Mouse (Mus musculus) heart, embryonic 13.5 days (tissue): ENCODE measurements at regions not wholly inside any gene's neighbourhood (a gene's known extent, or its start where the extent isn't known, plus 50 kb on each side); places are given as distances from the start of the nearest gene placed in this dataset.

Source experiments
- ATAC-seq: fragments of 200-750 bp; cut with Nextera tagmentation; 2 replicates; pipeline ENCODE4 v1.8.0; 2017; ENCODE audit warnings: moderate TSS enrichment; ENCODE audit not compliant: insufficient number of reproducible peaks, low FRiP score, low TSS enrichment; ENCODE audit errors: extremely low read depth
- H3K27ac ChIP-seq: fragments of 300-500 bp; sonication (generic); replicated peaks from 2 replicates; pipeline ENCODE4 v1.5.1; 2015; ENCODE audit warnings: moderate library complexity, mild to moderate bottlenecking, inconsistent platforms
- H3K27me3 ChIP-seq: fragments of 300-500 bp; sonication (generic); replicated peaks from 2 replicates; pipeline ENCODE4 v1.6.1; 2015; ENCODE audit warnings: mild to moderate bottlenecking, inconsistent platforms
- H3K36me3 ChIP-seq: fragments of 300-500 bp; sonication (generic); 2 replicates; pipeline ENCODE4 v1.6.1; 2015; ENCODE audit warnings: mild to moderate bottlenecking, inconsistent platforms
- H3K4me1 ChIP-seq: fragments of 300-500 bp; sonication (generic); 2 replicates; pipeline ENCODE4 v1.6.1; 2015; ENCODE audit warnings: inconsistent platforms
- H3K4me2 ChIP-seq: fragments of 300-500 bp; sonication (generic); 2 replicates; pipeline ENCODE4 v1.6.1; 2015; ENCODE audit warnings: inconsistent platforms, mild to moderate bottlenecking, moderate library complexity
- H3K4me3 ChIP-seq: fragments of 300-500 bp; sonication (generic); 2 replicates; pipeline ENCODE4 v1.5.1; 2015; ENCODE audit warnings: moderate library complexity, mild to moderate bottlenecking, inconsistent platforms
- H3K9ac ChIP-seq: fragments of 300-500 bp; sonication (generic); 2 replicates; pipeline ENCODE4 v1.6.1; 2015; ENCODE audit warnings: inconsistent platforms, mild to moderate bottlenecking, moderate library complexity
- H3K9me3 ChIP-seq: fragments of 300-500 bp; sonication (generic); 2 replicates; pipeline ENCODE4 v1.6.1; 2016; ENCODE audit warnings: inconsistent platforms
- WGBS: fragments of 180-500 bp; shearing (Covaris S2); methylation state at CpG from one replicate; pipeline ENCODE4 v1.1.7; 2015; ENCODE audit warnings: mixed read lengths; 5-methylcytosine and 5-hydroxymethylcytosine counted together

DNA sequence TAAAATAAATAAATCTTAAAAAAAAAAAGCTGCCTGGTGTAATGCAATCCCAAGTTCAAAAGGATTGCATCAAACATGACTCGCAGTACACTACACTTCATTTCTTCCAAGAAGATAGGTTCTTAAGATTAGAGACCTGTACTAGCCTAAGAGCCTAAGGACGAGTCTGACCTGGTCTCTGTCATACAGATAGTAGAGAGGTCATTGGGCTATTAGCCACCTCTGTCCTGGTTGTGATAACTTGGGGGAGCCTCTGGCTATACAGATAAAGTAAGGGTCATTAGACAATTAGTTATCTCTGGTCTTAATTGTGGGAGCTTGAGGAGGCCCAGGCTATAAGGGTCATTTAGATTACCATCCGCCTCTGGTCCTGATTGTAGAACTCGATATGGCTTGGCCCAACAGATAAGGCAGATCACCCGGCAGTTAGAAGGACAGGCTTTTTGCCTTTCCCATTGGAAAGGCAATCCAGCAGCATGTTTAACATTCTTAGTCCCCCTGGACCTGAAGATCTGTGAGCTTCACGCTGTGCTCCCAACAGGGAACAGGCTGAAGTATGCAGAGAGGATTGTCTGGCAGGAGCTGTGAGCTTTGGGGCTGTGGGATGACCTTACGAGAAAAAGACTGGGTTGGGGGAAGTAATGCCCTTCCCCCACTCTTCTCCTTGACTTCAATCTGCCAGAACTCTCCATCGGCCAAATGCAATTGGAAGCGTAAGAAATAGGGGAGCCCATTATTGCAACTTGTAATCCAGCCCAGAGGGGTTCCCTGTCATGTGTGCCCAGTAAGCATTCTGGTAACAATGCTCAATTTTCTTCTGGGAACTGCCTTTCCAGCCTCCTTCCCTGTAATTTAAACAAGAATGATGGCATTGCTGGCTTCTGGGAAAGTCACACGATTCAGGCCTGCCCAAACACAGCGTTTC, 199.0 kb upstream of the Jmjd1c start:
- ATAC-seq, result no peak
- no peak overlapping the region for H3K9ac ChIP-seq

GRCm38 (mm10) chr10:66899724-66900123, 196.2 kb upstream of the Jmjd1c start:
- Histone ChIP-seq H3K9me3 (no peaks in the 10 kb centered on the region), H3K4me2 (no peak overlapping the region), H3K9ac (no peak overlapping the region), H3K36me3 (no peaks in the 10 kb centered on the region), H3K27ac (no peak overlapping the region), H3K4me1 (peaks cover 26% of the 10 kb centered on the region), H3K4me3 (no peak overlapping the region), H3K27me3 (no peaks in the 10 kb centered on the region)
- WGBS, result 78% methylated on average over 5 of the region's 5 CpGs
- ATAC-seq, result no peak

More for the DNA sequence above, 199.0 kb upstream of the Jmjd1c start:
- no peaks in the 10 kb centered on the region for H3K36me3 ChIP-seq
- H3K9me3 ChIP-seq, result no peaks in the 10 kb centered on the region
- no peak overlapping the region for H3K4me2 ChIP-seq
- 30% methylated on average over 11 of the region's 11 CpGs for WGBS
- H3K27me3 ChIP-seq, result no peaks in the 10 kb centered on the region
- H3K4me1 ChIP-seq, result peaks cover 17% of the 10 kb centered on the region
- no peak overlapping the region for H3K4me3 ChIP-seq
- no peak overlapping the region for H3K27ac ChIP-seq

DNA sequence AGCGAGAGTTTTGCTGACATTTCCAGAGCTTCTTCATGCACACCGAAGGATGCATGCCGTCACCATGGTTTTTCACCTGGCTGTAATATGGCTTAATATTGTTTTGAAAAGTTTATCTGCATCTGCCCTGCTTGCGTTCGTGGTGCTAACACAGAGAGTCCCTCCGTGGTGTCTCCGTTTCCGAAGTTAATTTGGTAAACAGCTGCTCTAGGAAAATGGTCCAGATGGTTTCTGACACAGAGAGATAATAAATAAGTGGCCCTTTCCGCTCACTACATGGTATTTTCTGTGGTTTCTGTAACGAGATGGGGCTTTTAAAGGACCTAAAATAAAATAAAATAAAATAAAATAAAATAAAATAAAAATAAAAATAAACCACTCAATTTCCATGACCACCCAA, 195.1 kb upstream of the Jmjd1c start:
- WGBS, result 69% methylated on average over 10 of the region's 10 CpGs

DNA sequence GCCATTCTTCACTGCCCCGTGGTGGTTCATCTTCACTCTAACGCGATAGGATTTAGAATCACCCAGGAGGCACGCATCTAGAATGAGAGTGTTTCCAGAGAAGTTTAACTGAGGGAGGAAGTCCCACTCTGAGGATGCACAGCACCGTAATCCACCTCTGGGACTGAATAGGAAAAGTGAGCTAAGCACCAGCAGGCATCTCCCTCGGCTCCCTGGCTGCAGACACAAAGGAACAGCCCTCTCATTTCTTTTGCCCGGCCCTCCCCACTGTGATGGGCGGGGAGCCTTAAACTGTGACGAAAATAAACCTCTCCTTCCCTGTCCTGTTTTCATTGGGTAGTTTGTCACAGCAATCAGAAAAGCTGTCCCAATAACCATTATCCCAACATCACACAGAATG, 194.1 kb upstream of the Jmjd1c start:
- no peak for ATAC-seq
- peak overlapping the region; percentile 76 for H3K9ac ChIP-seq
- H3K27ac ChIP-seq, result no peak overlapping the region

More for the DNA sequence above, 195.1 kb upstream of the Jmjd1c start:
- Histone ChIP-seq H3K9me3 (no peaks in the 10 kb centered on the region), H3K36me3 (no peaks in the 10 kb centered on the region), H3K4me3 (no peak overlapping the region), H3K27ac (no peak overlapping the region), H3K27me3 (no peaks in the 10 kb centered on the region), H3K9ac (no peak overlapping the region), H3K4me1 (peaks cover 28% of the 10 kb centered on the region), H3K4me2 (no peak overlapping the region)
- ATAC-seq, result no peak

DNA sequence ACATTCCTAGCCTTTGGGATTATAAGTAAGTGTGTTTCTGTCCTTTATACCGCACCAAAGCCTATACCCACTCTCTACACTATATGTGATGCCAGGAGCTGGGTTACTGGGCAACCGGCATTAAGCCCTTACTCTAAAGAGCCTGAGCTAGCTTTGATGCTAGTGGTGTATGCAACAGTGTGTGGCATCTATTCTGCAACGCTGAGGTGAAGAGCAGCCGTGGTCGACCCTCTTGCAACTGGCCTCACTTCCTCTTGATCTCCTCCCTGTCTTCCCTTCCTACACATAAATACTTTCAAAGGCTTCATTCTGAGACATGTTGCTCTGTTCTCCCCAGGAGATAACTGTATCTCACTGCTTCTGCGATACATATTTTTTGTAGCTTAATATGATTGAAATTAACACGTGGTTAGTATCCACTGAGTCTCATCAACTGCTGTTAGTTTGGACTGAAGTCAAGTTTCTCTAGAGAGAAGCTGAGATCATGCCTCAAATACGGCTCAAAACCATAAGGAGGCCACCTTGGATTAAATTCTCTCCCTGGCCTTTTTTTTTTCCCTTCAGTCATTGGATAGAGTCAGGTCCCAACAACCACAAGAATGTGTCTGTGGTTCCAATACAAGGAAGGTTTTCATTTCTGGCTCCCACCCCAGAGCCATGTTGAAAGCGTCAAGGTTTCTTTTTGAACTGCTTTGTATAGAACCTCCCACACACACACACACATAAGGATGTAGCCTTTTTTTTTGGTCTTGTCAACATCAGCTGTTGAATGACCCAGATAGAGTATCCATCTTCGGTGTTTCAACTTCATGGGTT, 191.2 kb upstream of the Jmjd1c start:
- Histone ChIP-seq H3K9ac (no peak overlapping the region), H3K27me3 (no peaks in the 10 kb centered on the region), H3K4me1 (peaks cover 41% of the 10 kb centered on the region), H3K27ac (no peak overlapping the region), H3K4me3 (no peak overlapping the region), H3K36me3 (no peaks in the 10 kb centered on the region), H3K4me2 (no peak overlapping the region), H3K9me3 (no peaks in the 10 kb centered on the region)
- no peak for ATAC-seq
- 75% methylated on average over 10 of the region's 10 CpGs for WGBS

More for the DNA sequence above, 194.1 kb upstream of the Jmjd1c start:
- H3K4me2 ChIP-seq, result peak overlapping the region; percentile 74
- H3K4me3 ChIP-seq, result peak overlapping the region; percentile 43
- 4% methylated on average over 9 of the region's 9 CpGs for WGBS
- peaks cover 32% of the 10 kb centered on the region for H3K4me1 ChIP-seq
- no peaks in the 10 kb centered on the region for H3K9me3 ChIP-seq
- no peaks in the 10 kb centered on the region for H3K27me3 ChIP-seq
- no peaks in the 10 kb centered on the region for H3K36me3 ChIP-seq

GRCm38 (mm10) chr10:66907842-66908241, 188.1 kb upstream of the Jmjd1c start:
- WGBS, result 23% methylated on average over 4 of the region's 4 CpGs
- Histone ChIP-seq H3K27ac (no peak overlapping the region), H3K4me1 (peaks cover 49% of the 10 kb centered on the region), H3K4me2 (no peak overlapping the region), H3K4me3 (no peak overlapping the region), H3K9me3 (no peaks in the 10 kb centered on the region), H3K27me3 (no peaks in the 10 kb centered on the region), H3K36me3 (no peaks in the 10 kb centered on the region), H3K9ac (no peak overlapping the region)
- ATAC-seq, result no peak

- H3K4me1 ChIP-seq, result peaks cover 64% of the 10 kb centered on the region
- no peak overlapping the region; the same call in 1 of the 2 replicates for H3K4me2 ChIP-seq
- no peaks in the 10 kb centered on the region for H3K27me3 ChIP-seq
- 14% methylated on average over 12 of the region's 12 CpGs for WGBS
- no peak for ATAC-seq
- peak overlapping the region; percentile 59; the same call in 1 of the 2 replicates for H3K27ac ChIP-seq
- H3K9ac ChIP-seq, result no peak overlapping the region
- H3K36me3 ChIP-seq, result no peaks in the 10 kb centered on the region
- no peaks in the 10 kb centered on the region for H3K9me3 ChIP-seq
- H3K4me3 ChIP-seq, result no peak overlapping the region
Measured at GRCm38 (mm10) chr10:66909204-66909889, 186.6 kb upstream of the Jmjd1c start.

DNA sequence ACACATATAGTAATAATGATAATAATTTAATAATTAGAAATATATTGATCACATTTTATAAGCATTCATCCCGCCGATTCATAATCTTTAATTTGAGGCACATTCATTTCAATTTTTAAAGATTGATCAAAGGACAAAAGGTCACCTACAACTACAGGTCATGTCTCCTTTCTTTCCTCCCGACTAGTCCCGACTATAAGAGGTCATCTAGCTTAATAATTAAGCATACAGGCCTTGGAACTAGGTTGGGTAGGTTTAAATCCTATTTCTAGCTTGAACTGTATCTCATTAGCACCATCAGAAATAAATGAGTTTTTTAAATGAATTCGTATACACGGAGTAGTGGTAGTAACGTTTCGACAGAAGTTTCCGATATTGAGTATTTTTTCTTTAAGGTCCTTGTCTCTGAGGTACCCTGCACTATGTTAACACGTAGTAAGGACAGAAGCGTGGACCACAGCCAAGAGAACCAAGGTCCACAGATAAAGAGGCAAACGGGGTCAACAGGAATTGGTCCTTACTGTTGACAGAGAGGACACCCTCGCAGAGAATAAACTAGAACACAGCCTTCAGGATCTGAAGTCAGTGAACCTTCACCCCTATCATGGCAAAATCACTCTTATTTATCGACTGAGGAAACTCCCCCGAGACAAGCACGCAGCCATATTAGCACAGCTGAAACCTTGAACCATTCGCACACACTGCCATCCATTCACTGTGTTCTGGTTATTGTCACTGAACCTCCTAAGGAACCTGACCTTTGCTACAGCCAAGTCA, 185.8 kb upstream of the Jmjd1c start:
- no peaks in the 10 kb centered on the region for H3K36me3 ChIP-seq
- peaks cover 64% of the 10 kb centered on the region for H3K4me1 ChIP-seq
- H3K4me3 ChIP-seq, result peak overlapping the region; percentile 24
- no peaks in the 10 kb centered on the region for H3K9me3 ChIP-seq
- WGBS, result 27% methylated on average over 17 of the region's 17 CpGs
- H3K9ac ChIP-seq, result no peak overlapping the region; the same call in 1 of the 2 replicates
- H3K27ac ChIP-seq, result peak overlapping the region; percentile 65
- H3K4me2 ChIP-seq, result peak overlapping the region; percentile 51
- ATAC-seq, result no peak
- H3K27me3 ChIP-seq, result no peaks in the 10 kb centered on the region

GRCm38 (mm10) chr10:66911261-66911911, 184.5 kb upstream of the Jmjd1c start:
- Histone ChIP-seq H3K4me3 (peak overlapping the region; percentile 8), H3K27me3 (no peaks in the 10 kb centered on the region), H3K36me3 (no peaks in the 10 kb centered on the region), H3K9me3 (no peaks in the 10 kb centered on the region), H3K9ac (peak overlapping the region; percentile 30), H3K27ac (peak overlapping the region; percentile 65), H3K4me1 (peaks cover 75% of the 10 kb centered on the region), H3K4me2 (peak overlapping the region; percentile 51)
- 42% methylated on average over 10 of the region's 10 CpGs for WGBS
- no peak for ATAC-seq

DNA sequence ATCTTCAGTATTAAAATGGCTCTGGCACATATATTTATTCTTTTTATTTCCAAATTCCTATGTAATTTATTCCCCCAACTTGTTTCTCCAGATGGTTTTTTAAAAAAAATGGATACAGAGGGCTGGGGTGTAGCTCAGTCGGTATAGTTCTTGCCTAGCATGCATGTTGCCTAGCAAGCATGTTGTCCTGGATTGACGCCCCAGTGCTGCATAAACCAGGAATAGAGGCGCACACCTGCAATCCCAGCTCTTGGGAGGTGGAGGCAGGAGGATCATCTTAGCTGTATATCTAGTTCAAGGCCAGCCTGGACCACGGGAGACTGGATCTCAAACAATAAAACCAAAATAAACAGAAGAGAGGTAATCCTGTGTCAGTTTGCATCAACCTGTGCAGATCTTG, 183.5 kb upstream of the Jmjd1c start:
- H3K4me3 ChIP-seq, result no peak overlapping the region
- ATAC-seq, result no peak
- H3K36me3 ChIP-seq, result no peaks in the 10 kb centered on the region
- H3K27me3 ChIP-seq, result no peaks in the 10 kb centered on the region
- no peak overlapping the region for H3K4me2 ChIP-seq
- no peaks in the 10 kb centered on the region for H3K9me3 ChIP-seq
- H3K27ac ChIP-seq, result no peak overlapping the region
- 75% methylated on average over 4 of the region's 4 CpGs for WGBS
- no peak overlapping the region for H3K9ac ChIP-seq
- H3K4me1 ChIP-seq, result peaks cover 68% of the 10 kb centered on the region
